ENCODE assay signal across 8 mouse cellular contexts in genomic region chr3:28805301-28806097, GRCm38 (mm10). TPM values are rescaled to one million over a fixed set of nuclear protein-coding genes. Genes with fewer than 3 reads are reported as not detected.
A peak's percentile ranks its signal among the peaks of the same experiment; 100 is the strongest.
DNase-seq lines count a peak whose midpoint lies in the region; ATAC-seq and TF ChIP-seq lines count a peak whose summit lies in the region.

Gene Rpl22l1, plus strand, starts transcription at chr3:28805436.

- TF ChIP-seq POLR2A in bone marrow, adult 2 months (IDR thresholded peaks at IDR 0.05; ENCODE audit: borderline replicate concordance, control insufficient read depth, low read depth, low read length) = peak; percentile 97
- peak; percentile 87; the same call in 1 of the 2 replicates for TF ChIP-seq POLR2A in limb, embryonic 14.5 days (IDR thresholded peaks at IDR 0.05; ENCODE audit: borderline replicate concordance, extremely low read depth, insufficient read depth, insufficient read length)

- peak within 1 kb of the TSS; percentile 91 for H3K4me3 ChIP-seq in bone marrow, adult 2 months (replicated peaks; ENCODE audit: control insufficient read depth, low read depth, low read length)
- H3K4me3 ChIP-seq in embryonic facial prominence, embryonic 15.5 days (replicated peaks) = peak within 1 kb of the TSS; percentile 90
- peak within 1 kb of the TSS; percentile 87 for H3K4me3 ChIP-seq in limb, embryonic 14.5 days (replicated peaks; ENCODE audit: low read length)
- H3K4me3 ChIP-seq in midbrain, postnatal 0 days (ENCODE audit: low read depth, low read length) = peak within 1 kb of the TSS; percentile 91

- no peak for TF ChIP-seq CTCF in bone marrow, adult 2 months (IDR thresholded peaks at IDR 0.05; ENCODE audit: control insufficient read depth, insufficient read depth, low read length)
- TF ChIP-seq CTCF in midbrain, postnatal 0 days (IDR thresholded peaks at IDR 0.05) = 0 out of 2 replicates have a peak, but pooled peaks have one; percentile 6

- peak within 1 kb of the TSS; percentile 56 for H3K4me2 ChIP-seq in embryonic facial prominence, embryonic 15.5 days (replicated peaks)
- peak within 1 kb of the TSS; percentile 58 for H3K4me2 ChIP-seq in limb, embryonic 14.5 days (replicated peaks; ENCODE audit: low read depth, low read length, severe bottlenecking)
- peak within 1 kb of the TSS; percentile 58 for H3K4me2 ChIP-seq in midbrain, postnatal 0 days (ENCODE audit: low read depth, low read length, poor library complexity, severe bottlenecking)

- peak; percentile 98 for DNase-seq in 416B (ENCODE audit: low read depth)
- peak; percentile 99 for DNase-seq in heart, adult 8-10 months (ENCODE audit: low spot score)
- peak; percentile 99 for DNase-seq in kidney, adult 9 months
- DNase-seq in limb, embryonic 14.5 days (ENCODE audit: low spot score) = peak; percentile 98
- peak; percentile 98 for DNase-seq in midbrain, postnatal 0 days (ENCODE audit: low spot score)
- peak; percentile 98 to 99 for DNase-seq in spleen, postnatal 14 days (ENCODE audit: low spot score in 2 of 2)

- H3K27ac ChIP-seq in bone marrow, adult 2 months (ENCODE audit: control insufficient read depth, insufficient read depth, low read depth, low read length, poor library complexity) = peak within 1 kb of the TSS; percentile 71
- peak within 1 kb of the TSS; percentile 89 for H3K27ac ChIP-seq in embryonic facial prominence, embryonic 15.5 days (replicated peaks)
- peak within 1 kb of the TSS; percentile 82 for H3K27ac ChIP-seq in limb, embryonic 14.5 days (replicated peaks; ENCODE audit: low read depth, low read length)
- peak within 1 kb of the TSS; percentile 85 for H3K27ac ChIP-seq in midbrain, postnatal 0 days (ENCODE audit: low read depth, low read length)

- WGBS in bone marrow, adult 2 months = under 1% methylated on average over 72 of the region's 72 CpGs
- WGBS in embryonic facial prominence, embryonic 15.5 days = under 1% methylated on average over 72 of the region's 72 CpGs
- under 1% methylated on average over 72 of the region's 72 CpGs for WGBS in limb, embryonic 14.5 days
- WGBS in midbrain, postnatal 0 days = under 1% methylated on average over 67 of the region's 72 CpGs

- peaks cover 14% of the 10 kb centered on the region; the same call in 1 of the 2 replicates for H3K36me3 ChIP-seq in embryonic facial prominence, embryonic 15.5 days
- peaks cover 16% of the 10 kb centered on the region for H3K36me3 ChIP-seq in limb, embryonic 14.5 days (ENCODE audit: control insufficient read depth, insufficient read depth, low read length)
- H3K36me3 ChIP-seq in midbrain, postnatal 0 days (ENCODE audit: insufficient read depth, low read length) = no peaks in the 10 kb centered on the region; the same call in 1 of the 2 replicates

- H3K9me3 ChIP-seq in embryonic facial prominence, embryonic 15.5 days (replicated peaks) = no peaks in the 10 kb centered on the region
- no peaks in the 10 kb centered on the region for H3K9me3 ChIP-seq in limb, embryonic 14.5 days (ENCODE audit: control insufficient read depth, low read length)
- no peaks in the 10 kb centered on the region for H3K9me3 ChIP-seq in midbrain, postnatal 0 days (ENCODE audit: low read length)

- H3K9ac ChIP-seq in embryonic facial prominence, embryonic 15.5 days = peak within 1 kb of the TSS; percentile 98
- H3K9ac ChIP-seq in limb, embryonic 14.5 days (ENCODE audit: low read depth, low read length, severe bottlenecking) = peak within 1 kb of the TSS; percentile 95
- H3K9ac ChIP-seq in midbrain, postnatal 0 days (replicated peaks; ENCODE audit: low read length, poor library complexity, severe bottlenecking) = peak within 1 kb of the TSS; percentile 90

- H3K4me1 ChIP-seq in bone marrow, adult 2 months (ENCODE audit: control insufficient read depth, insufficient read depth, low read length) = no peaks in the 10 kb centered on the region
- peaks cover 10% of the 10 kb centered on the region for H3K4me1 ChIP-seq in embryonic facial prominence, embryonic 15.5 days
- peaks cover 11% of the 10 kb centered on the region for H3K4me1 ChIP-seq in limb, embryonic 14.5 days (ENCODE audit: control insufficient read depth, insufficient read depth, low read length)
- no peaks in the 10 kb centered on the region for H3K4me1 ChIP-seq in midbrain, postnatal 0 days (ENCODE audit: insufficient read depth, low read length)

- no peaks in the 10 kb centered on the region for H3K27me3 ChIP-seq in embryonic facial prominence, embryonic 15.5 days
- no peaks in the 10 kb centered on the region for H3K27me3 ChIP-seq in limb, embryonic 14.5 days (ENCODE audit: control insufficient read depth, insufficient read depth, low read length)
- H3K27me3 ChIP-seq in midbrain, postnatal 0 days (ENCODE audit: insufficient read depth, low read length) = no peaks in the 10 kb centered on the region

- peak; percentile 100 for ATAC-seq in embryonic facial prominence, embryonic 15.5 days (ENCODE audit: insufficient number of reproducible peaks, low FRiP score, low TSS enrichment, low read depth)
- ATAC-seq in limb, embryonic 14.5 days (ENCODE audit: low FRiP score, low read depth) = peak; percentile 99
- peak; percentile 99 for ATAC-seq in midbrain, postnatal 0 days (ENCODE audit: low FRiP score)

RNA-seq across cellular contexts. Expression of gene Rpl22l1, which starts in this region (rescaled TPM):
- polyA plus RNA-seq in bone marrow, adult 2 months (2011; ENCODE audit: insufficient read depth, insufficient read length, low replicate concordance, missing spikeins) = 209 and 315 TPM in 2 replicates
- polyA plus RNA-seq in embryonic facial prominence, embryonic 15.5 days (2015; fragmentation: Nextera tagmentation; extraction: Ambion mirVana) = 373 and 379 TPM in 2 replicates
- total RNA-seq in heart, adult 8-10 months (2022) = 100 to 1,000 TPM in 1 of 4 experiments, 10 to 100 TPM in 3; 75.8 to 106 (median 85.5) TPM
- 183 and 322 TPM in 2 replicates for polyA plus RNA-seq in limb, embryonic 14.5 days (2012; rRNA removed)
- polyA plus RNA-seq in limb, embryonic 14.5 days (2014; fragmentation: Nextera tagmentation; extraction: Ambion mirVana) = 456 and 519 TPM in 2 replicates
- 171 and 369 TPM in 2 replicates for total RNA-seq in midbrain, postnatal 0 days (2014; rRNA removed)
- polyA plus RNA-seq in midbrain, postnatal 0 days (2015; fragmentation: Nextera tagmentation; extraction: Ambion mirVana) = 349 and 376 TPM in 2 replicates

Comparison
In these comparisons a context has a peak if more than half of its experiments do, and no peak if none do; other contexts are left out.
1. Peak in every context shown above with its lines: DNase-seq, ATAC-seq, H3K4me3 ChIP-seq and H3K27ac ChIP-seq.